Mouse (Mus musculus) heart, embryonic 13.5 days (tissue): ENCODE data around the gene Ncoa4. TPM values are rescaled to one million over a fixed set of nuclear protein-coding genes. Genes with fewer than 3 reads are reported as not detected.

Source experiments
- ATAC-seq: fragments of 200-750 bp; cut with Nextera tagmentation; 2 replicates; pipeline ENCODE4 v1.8.0; 2017; ENCODE audit warnings: moderate TSS enrichment; ENCODE audit not compliant: insufficient number of reproducible peaks, low FRiP score, low TSS enrichment; ENCODE audit errors: extremely low read depth
- H3K27ac ChIP-seq: fragments of 300-500 bp; sonication (generic); replicated peaks from 2 replicates; pipeline ENCODE4 v1.5.1; 2015; ENCODE audit warnings: moderate library complexity, mild to moderate bottlenecking, inconsistent platforms
- H3K27me3 ChIP-seq: fragments of 300-500 bp; sonication (generic); replicated peaks from 2 replicates; pipeline ENCODE4 v1.6.1; 2015; ENCODE audit warnings: mild to moderate bottlenecking, inconsistent platforms
- H3K36me3 ChIP-seq: fragments of 300-500 bp; sonication (generic); 2 replicates; pipeline ENCODE4 v1.6.1; 2015; ENCODE audit warnings: mild to moderate bottlenecking, inconsistent platforms
- H3K4me1 ChIP-seq: fragments of 300-500 bp; sonication (generic); 2 replicates; pipeline ENCODE4 v1.6.1; 2015; ENCODE audit warnings: inconsistent platforms
- H3K4me2 ChIP-seq: fragments of 300-500 bp; sonication (generic); 2 replicates; pipeline ENCODE4 v1.6.1; 2015; ENCODE audit warnings: inconsistent platforms, mild to moderate bottlenecking, moderate library complexity
- H3K4me3 ChIP-seq: fragments of 300-500 bp; sonication (generic); 2 replicates; pipeline ENCODE4 v1.5.1; 2015; ENCODE audit warnings: moderate library complexity, mild to moderate bottlenecking, inconsistent platforms
- H3K9ac ChIP-seq: fragments of 300-500 bp; sonication (generic); 2 replicates; pipeline ENCODE4 v1.6.1; 2015; ENCODE audit warnings: inconsistent platforms, mild to moderate bottlenecking, moderate library complexity
- H3K9me3 ChIP-seq: fragments of 300-500 bp; sonication (generic); 2 replicates; pipeline ENCODE4 v1.6.1; 2016; ENCODE audit warnings: inconsistent platforms
- WGBS: fragments of 180-500 bp; shearing (Covaris S2); methylation state at CpG from one replicate; pipeline ENCODE4 v1.1.7; 2015; ENCODE audit warnings: mixed read lengths; 5-methylcytosine and 5-hydroxymethylcytosine counted together
- polyA plus RNA-seq: library from polyadenylated mRNA; unstranded; fragments of >200 nt; fragmentation: Nextera tagmentation; extraction: Ambion mirVana; gene quantifications from 2 replicates; pipeline ENCODE4 v1.2.1, GENCODE M21; 2015

Gene Ncoa4
- polyA plus RNA-seq, 1 experiment from 2014 or later, result 141 TPM

DNA sequence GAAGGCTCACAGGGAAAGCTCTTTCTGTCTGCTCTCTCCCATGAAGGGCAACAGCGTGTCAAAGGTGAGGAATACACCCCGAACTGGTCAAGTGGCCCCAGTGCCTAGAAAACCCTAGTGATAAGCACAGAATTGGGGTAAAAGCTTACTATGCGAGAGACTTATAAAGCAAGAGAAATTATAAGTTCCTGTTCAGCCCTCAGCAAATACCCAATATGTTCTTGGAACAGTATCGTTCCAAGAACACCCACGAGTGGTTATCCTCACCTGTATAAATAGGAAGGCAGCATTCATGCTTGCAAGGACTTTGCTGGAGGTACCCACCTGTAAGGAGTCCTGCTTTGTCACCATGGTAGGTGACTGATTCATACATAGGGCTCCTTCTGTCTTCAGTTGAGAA lies 17.9 kb upstream of the Ncoa4 start, which contains the start of gene Msmb:
Gene Msmb (plus strand): TSS at position 301 of the 400 bp plus-strand sequence.
- Histone ChIP-seq H3K36me3 (no peaks in the 10 kb centered on the region), H3K27ac (no peak within 1 kb of the TSS), H3K4me2 (no peak within 1 kb of the TSS), H3K9me3 (no peaks in the 10 kb centered on the region), H3K9ac (no peak within 1 kb of the TSS), H3K4me1 (no peaks in the 10 kb centered on the region), H3K4me3 (no peak within 1 kb of the TSS), H3K27me3 (no peaks in the 10 kb centered on the region)
- 86% methylated on average over 5 of the region's 5 CpGs for WGBS
- no peak for ATAC-seq

GRCm38 (mm10) chr14:32144734-32145133 lies 14.9 kb upstream of the Ncoa4 start:
- Histone ChIP-seq H3K27me3 (no peaks in the 10 kb centered on the region), H3K4me1 (no peaks in the 10 kb centered on the region), H3K27ac (no peak overlapping the region), H3K4me2 (no peak overlapping the region), H3K4me3 (no peak overlapping the region), H3K36me3 (no peaks in the 10 kb centered on the region), H3K9ac (no peak overlapping the region), H3K9me3 (no peaks in the 10 kb centered on the region)
- no peak for ATAC-seq

GRCm38 (mm10) chr14:32145401-32145800 lies 14.3 kb upstream of the Ncoa4 start:
- no peak for ATAC-seq
- H3K4me2 ChIP-seq, result peak overlapping the region; percentile 44

DNA sequence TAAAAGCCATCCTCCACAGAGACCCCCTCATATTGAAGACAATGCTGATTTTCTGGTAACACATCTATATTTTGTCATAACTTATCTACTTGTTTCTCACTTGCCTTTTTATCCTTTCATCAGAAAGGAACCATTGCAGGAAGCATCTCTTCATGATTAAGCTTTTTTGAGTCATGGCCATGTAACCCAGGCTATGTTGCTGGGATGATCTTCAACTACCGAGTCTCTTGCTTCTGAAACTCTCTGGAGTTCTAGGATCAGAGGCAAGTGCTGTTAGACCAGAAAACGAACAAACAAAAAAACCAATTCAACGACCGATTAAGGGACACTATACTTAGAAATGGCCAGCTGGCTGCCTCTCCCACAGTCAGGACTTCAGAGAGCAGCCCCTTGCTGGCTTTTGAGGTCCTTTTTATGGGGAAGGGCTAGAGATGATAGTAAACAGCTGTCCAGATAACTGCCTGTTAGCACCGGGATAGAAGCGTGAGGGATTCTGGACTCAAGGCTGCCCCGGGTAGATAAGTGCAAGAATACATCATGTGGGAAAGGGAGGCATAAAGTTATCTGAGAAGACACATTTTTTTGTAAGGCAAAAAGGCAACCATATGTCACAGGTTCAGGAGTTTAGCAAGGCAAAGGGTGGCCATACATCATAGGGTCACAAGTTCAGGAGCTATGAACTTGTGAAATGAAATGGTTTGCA lies 13.7 kb upstream of the Ncoa4 start:
- H3K4me3 ChIP-seq, result no peak overlapping the region
- 27% methylated on average over 7 of the region's 7 CpGs for WGBS
- H3K4me2 ChIP-seq, result peak overlapping the region; percentile 44
- H3K27ac ChIP-seq, result peak overlapping the region; percentile 60
- no peaks in the 10 kb centered on the region for H3K9me3 ChIP-seq
- H3K36me3 ChIP-seq, result no peaks in the 10 kb centered on the region
- no peak overlapping the region for H3K9ac ChIP-seq
- H3K27me3 ChIP-seq, result no peaks in the 10 kb centered on the region
- no peaks in the 10 kb centered on the region for H3K4me1 ChIP-seq
- ATAC-seq, result no peak

More at GRCm38 (mm10) chr14:32145401-32145800, 14.3 kb upstream of the Ncoa4 start:
- no peaks in the 10 kb centered on the region for H3K27me3 ChIP-seq
- H3K9me3 ChIP-seq, result no peaks in the 10 kb centered on the region
- H3K9ac ChIP-seq, result 0 out of 2 replicates have a peak overlapping the region, but pooled peaks have one; percentile 5
- H3K36me3 ChIP-seq, result no peaks in the 10 kb centered on the region
- H3K27ac ChIP-seq, result peak overlapping the region; percentile 60
- WGBS, result 52% methylated on average over 4 of the region's 4 CpGs
- no peak overlapping the region for H3K4me3 ChIP-seq
- no peaks in the 10 kb centered on the region for H3K4me1 ChIP-seq

- no peak overlapping the region for H3K4me2 ChIP-seq
- H3K27ac ChIP-seq, result peak overlapping the region; percentile 60; the same call in 1 of the 2 replicates
- H3K4me1 ChIP-seq, result no peaks in the 10 kb centered on the region
- no peak overlapping the region for H3K9ac ChIP-seq
- H3K4me3 ChIP-seq, result no peak overlapping the region
- no peaks in the 10 kb centered on the region for H3K36me3 ChIP-seq
- H3K27me3 ChIP-seq, result no peaks in the 10 kb centered on the region
- no peaks in the 10 kb centered on the region for H3K9me3 ChIP-seq
- WGBS, result 54% methylated on average over 2 of the region's 2 CpGs
- no peak for ATAC-seq
These were observed 13.1 kb upstream of the Ncoa4 start for GRCm38 (mm10) chr14:32146578-32146977.

- H3K27me3 ChIP-seq, result no peaks in the 10 kb centered on the region
- H3K4me3 ChIP-seq, result no peak overlapping the region
- WGBS, result 72% methylated on average over 2 of the region's 2 CpGs
- ATAC-seq, result no peak
- H3K9ac ChIP-seq, result no peak overlapping the region
- no peak overlapping the region for H3K4me2 ChIP-seq
- H3K9me3 ChIP-seq, result no peaks in the 10 kb centered on the region
- H3K36me3 ChIP-seq, result no peaks in the 10 kb centered on the region
- H3K4me1 ChIP-seq, result no peaks in the 10 kb centered on the region
- no peak overlapping the region for H3K27ac ChIP-seq
These were observed 8.8 kb upstream of the Ncoa4 start for GRCm38 (mm10) chr14:32150872-32151271.

DNA sequence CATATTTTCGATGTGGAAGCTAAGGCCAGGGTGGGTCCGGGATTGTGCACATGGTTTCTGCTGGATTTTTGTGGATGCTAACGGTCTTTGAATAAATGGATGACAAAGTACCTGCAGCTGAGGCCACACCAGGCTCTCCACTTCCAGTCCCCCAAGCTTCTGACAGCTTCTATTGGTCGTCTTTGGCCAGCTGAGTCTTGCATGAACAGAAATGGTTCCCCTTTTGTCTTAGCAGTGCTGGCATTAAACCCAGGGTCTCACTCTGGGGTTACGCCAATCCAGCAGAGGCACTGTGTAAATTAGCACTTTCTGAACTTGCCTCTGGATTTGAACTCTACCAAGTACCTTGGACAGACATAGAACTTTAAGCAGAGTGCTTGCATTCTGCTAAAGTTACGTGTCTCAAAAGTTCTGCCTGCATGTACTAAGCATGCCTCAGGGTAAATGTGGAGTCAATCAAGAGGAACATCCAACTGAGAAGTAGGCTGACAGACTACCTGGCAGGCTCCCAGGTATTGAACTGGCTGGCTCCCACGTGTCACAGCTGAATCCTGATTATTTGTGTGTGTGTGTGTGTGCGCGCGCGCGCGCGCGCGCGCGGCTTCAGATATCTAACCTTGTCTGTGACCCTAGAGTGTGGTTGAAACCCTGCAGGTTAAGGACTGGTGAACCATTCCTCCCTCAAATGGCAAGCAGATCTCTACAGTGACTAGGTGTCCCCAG lies 7.3 kb upstream of the Ncoa4 start:
- 88% methylated on average over 18 of the region's 18 CpGs for WGBS
- no peak for ATAC-seq

DNA sequence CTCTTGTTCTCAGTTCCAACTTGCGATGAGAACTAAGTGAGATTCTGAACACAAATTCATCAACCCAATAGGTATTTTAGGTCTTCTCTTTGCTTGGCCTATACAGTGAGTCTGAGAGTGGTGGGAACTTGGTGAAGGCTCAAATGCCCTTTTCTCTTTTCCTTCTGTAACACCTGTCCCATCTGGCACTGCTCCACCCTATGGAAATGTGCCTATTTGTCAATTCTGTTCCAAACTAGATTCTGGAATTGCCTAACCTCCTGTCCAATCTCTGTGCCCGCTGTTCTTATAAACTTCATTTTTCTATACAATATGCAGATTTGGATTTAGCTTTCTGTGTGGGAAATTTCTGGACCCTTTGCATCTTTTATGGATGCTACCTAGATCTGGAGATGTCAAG lies 6.5 kb upstream of the Ncoa4 start:
- no peak overlapping the region for H3K4me3 ChIP-seq
- no peak overlapping the region for H3K4me2 ChIP-seq
- H3K27me3 ChIP-seq, result no peaks in the 10 kb centered on the region
- no peaks in the 10 kb centered on the region for H3K36me3 ChIP-seq
- no peaks in the 10 kb centered on the region for H3K9me3 ChIP-seq
- no peak overlapping the region for H3K9ac ChIP-seq
- ATAC-seq, result no peak
- H3K4me1 ChIP-seq, result no peaks in the 10 kb centered on the region
- H3K27ac ChIP-seq, result no peak overlapping the region
- WGBS, result 91% methylated on average over 2 of the region's 2 CpGs

More for the DNA sequence above, 7.3 kb upstream of the Ncoa4 start:
- H3K4me2 ChIP-seq, result no peak overlapping the region
- no peak overlapping the region for H3K9ac ChIP-seq
- H3K27ac ChIP-seq, result no peak overlapping the region
- no peaks in the 10 kb centered on the region for H3K9me3 ChIP-seq
- H3K36me3 ChIP-seq, result no peaks in the 10 kb centered on the region
- H3K27me3 ChIP-seq, result no peaks in the 10 kb centered on the region
- no peaks in the 10 kb centered on the region for H3K4me1 ChIP-seq
- H3K4me3 ChIP-seq, result no peak overlapping the region

DNA sequence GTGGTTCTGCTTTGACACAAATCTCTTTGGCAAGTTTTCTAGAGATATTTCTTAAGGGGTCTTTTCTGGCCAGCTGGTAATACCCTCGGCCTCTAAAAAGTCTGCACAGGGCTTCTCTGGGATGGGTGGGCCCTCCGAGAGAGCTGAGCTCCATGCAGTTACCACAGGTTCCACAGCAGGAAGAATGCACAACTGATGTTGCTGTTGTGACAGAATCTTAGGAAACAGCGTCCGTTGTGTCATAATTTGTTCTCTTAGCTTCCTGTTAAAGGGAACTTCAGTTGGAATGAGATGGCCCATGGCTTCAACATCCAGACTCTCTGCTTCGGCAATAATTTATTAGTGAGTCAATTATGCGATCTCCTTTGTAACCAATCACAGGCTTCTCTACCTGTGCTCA lies 4.9 kb upstream of the Ncoa4 start:
- no peak overlapping the region for H3K27ac ChIP-seq
- H3K9ac ChIP-seq, result no peak overlapping the region
- H3K4me3 ChIP-seq, result no peak overlapping the region
- no peaks in the 10 kb centered on the region for H3K9me3 ChIP-seq
- peaks cover 5% of the 10 kb centered on the region; the same call in 1 of the 2 replicates for H3K4me1 ChIP-seq
- 84% methylated on average over 6 of the region's 6 CpGs for WGBS
- no peak overlapping the region for H3K4me2 ChIP-seq
- ATAC-seq, result no peak
- no peaks in the 10 kb centered on the region for H3K27me3 ChIP-seq
- H3K36me3 ChIP-seq, result no peaks in the 10 kb centered on the region

DNA sequence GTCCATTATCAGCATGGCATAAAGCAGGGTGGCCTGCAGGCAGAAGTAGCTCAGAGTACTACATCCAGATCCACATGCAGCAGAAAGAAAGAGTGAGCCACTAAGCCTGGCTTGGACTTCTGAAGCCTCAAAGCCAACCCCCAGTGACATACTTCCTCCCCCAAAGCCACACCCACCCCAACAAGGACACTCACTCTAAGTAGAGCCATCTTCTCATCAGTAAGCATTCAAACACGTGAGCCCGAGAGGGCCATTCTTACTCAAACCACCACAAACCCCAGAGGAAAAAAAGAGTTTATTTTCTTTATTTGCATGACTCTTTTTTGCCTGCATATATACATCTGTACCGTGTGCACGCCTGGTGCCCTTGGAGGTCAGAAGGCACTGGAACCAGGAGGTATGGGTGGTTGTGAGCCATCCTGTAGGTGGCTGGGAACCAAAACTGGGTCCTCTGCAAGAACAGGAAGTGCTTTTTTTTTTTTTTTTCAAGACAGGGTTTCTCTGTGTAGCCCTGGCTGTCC lies 455 bp upstream of the Ncoa4 start:
- Histone ChIP-seq H3K36me3 (no peaks in the 10 kb centered on the region), H3K4me3 (peak overlapping the region; percentile 95), H3K9me3 (no peaks in the 10 kb centered on the region), H3K4me1 (peaks cover 43% of the 10 kb centered on the region), H3K9ac (peak overlapping the region; percentile 97), H3K27ac (peak overlapping the region; percentile 60), H3K4me2 (peak overlapping the region; percentile 95), H3K27me3 (no peaks in the 10 kb centered on the region)
- ATAC-seq, result no peak
- WGBS, result 35% methylated on average over 4 of the region's 4 CpGs

DNA sequence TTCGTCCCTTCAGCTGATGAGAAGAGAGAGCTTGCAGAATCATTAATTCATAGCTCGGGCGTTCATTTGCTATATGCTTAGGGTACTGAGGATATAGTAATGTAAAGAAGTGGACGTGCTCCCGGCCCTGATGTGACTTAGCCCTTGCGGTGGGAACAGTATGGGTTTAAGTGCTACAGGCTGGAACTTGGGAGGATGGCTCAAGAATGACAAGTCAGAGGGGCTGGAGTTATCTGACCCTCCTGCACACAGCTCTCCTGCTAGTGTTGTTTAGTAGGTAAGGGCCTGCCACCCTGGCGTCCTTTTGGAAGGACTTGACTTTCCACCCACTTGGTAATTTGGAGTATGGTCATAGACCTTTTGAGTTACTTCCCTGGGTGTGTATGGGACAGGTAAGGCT lies 898 bp downstream of the Ncoa4 start:
- 19% methylated on average over 7 of the region's 7 CpGs for WGBS

More for the DNA sequence above, 898 bp downstream of the Ncoa4 start:
- Histone ChIP-seq H3K9me3 (no peaks in the 10 kb centered on the region), H3K4me2 (peak overlapping the region; percentile 95), H3K36me3 (no peaks in the 10 kb centered on the region), H3K27me3 (no peaks in the 10 kb centered on the region), H3K9ac (peak overlapping the region; percentile 97), H3K27ac (peak overlapping the region; percentile 93), H3K4me3 (peak overlapping the region; percentile 95), H3K4me1 (peaks cover 57% of the 10 kb centered on the region)
- ATAC-seq, result no peak
